Mouse (Mus musculus) forebrain, embryonic 14.5 days (tissue): ENCODE data around the gene Cybrd1. TPM values are rescaled to one million over a fixed set of nuclear protein-coding genes. Genes with fewer than 3 reads are reported as not detected.

Experiments
- ATAC-seq: fragments of 200-750 bp; cut with Nextera tagmentation; 2 replicates; pipeline ENCODE4 v1.8.0; 2017; ENCODE audit warnings: mild to moderate bottlenecking, moderate library complexity
- DNase-seq: peaks from one replicate; pipeline ENCODE4 v3.0.0-alpha.2; 2015; ENCODE audit warnings: low spot score
- H3K27ac ChIP-seq: fragments of 300-500 bp; sonication (generic); 2 replicates; pipeline ENCODE4 v1.5.1; 2014; ENCODE audit warnings: low read depth, mild to moderate bottlenecking, control low read depth, low read length, moderate library complexity
- H3K27me3 ChIP-seq: fragments of 300-500 bp; sonication (generic); replicated peaks from 2 replicates; pipeline ENCODE4 v1.6.1; 2014; ENCODE audit warnings: low read length, control low read depth, mixed read lengths; ENCODE audit not compliant: control insufficient read depth, insufficient read depth
- H3K36me3 ChIP-seq: fragments of 300-500 bp; sonication (generic); 2 replicates; pipeline ENCODE4 v1.6.1; 2014; ENCODE audit warnings: low read length, control low read depth; ENCODE audit not compliant: control insufficient read depth, insufficient read depth
- H3K4me1 ChIP-seq: fragments of 300-500 bp; sonication (generic); 2 replicates; pipeline ENCODE4 v1.6.1; 2014; ENCODE audit warnings: antibody characterized with exemption, low read length, control low read depth; ENCODE audit not compliant: control insufficient read depth, insufficient read depth
- H3K4me2 ChIP-seq: fragments of 300-500 bp; sonication (generic); 2 replicates; pipeline ENCODE4 v1.6.1; 2014; ENCODE audit warnings: mild to moderate bottlenecking, control low read depth, low read length
- H3K4me3 ChIP-seq: fragments of 300-500 bp; sonication (generic); 2 replicates; pipeline ENCODE4 v1.5.1; 2014; ENCODE audit warnings: low read depth, low read length, control low read depth
- H3K9ac ChIP-seq: fragments of 300-500 bp; sonication (generic); 2 replicates; pipeline ENCODE4 v1.6.1; 2014; ENCODE audit warnings: mild to moderate bottlenecking, low read length, control low read depth, moderate library complexity
- H3K9me3 ChIP-seq: fragments of 300-500 bp; sonication (generic); replicated peaks from 2 replicates; pipeline ENCODE4 v1.6.1; 2016; ENCODE audit warnings: low read length, control low read depth, mixed read lengths; ENCODE audit not compliant: control insufficient read depth
- WGBS: fragments of 180-500 bp; shearing (Covaris S2); extraction: QIAGEN DNeasy Blood & Tissue Kit; methylation state at CpG from one replicate; pipeline ENCODE4 v1.1.7; 2014; 5-methylcytosine and 5-hydroxymethylcytosine counted together
- polyA plus RNA-seq: library from polyadenylated mRNA; unstranded; fragments of >200 nt; fragmentation: Nextera tagmentation; extraction: Ambion mirVana; gene quantifications from 2 replicates; pipeline ENCODE4 v1.2.1, GENCODE M21; 2014

The Cybrd1 gene
- polyA plus RNA-seq, 1 experiment from 2014 or later = 0.55 TPM

DNA sequence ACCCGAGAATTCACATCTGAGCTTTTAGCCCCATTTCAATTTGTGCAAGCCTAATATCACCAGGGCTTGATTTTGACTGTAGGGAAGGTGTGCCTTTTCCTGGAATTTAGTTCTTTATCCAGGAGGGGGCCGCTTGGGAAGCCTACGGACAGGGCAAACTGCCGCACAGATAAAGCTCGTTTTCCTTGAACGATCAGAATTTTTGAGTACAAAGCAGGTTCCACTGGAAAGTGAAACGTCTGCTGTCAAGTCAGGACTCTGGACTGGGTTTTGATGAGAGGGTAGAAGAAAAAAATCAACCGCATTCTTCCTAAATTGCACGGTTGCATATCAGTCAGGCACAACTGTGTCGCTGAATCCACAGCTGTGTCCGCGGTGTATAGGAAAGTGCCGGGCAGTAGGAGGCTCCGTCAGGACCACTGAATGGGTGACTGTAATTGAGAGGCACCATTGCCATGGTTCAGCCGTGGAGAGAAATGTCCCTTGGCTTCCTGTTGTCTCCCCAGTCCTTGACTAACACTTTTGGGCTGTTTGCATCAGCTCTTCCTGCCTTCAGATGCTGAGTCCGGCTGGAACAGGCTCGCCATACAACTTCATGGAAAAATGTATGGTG is 74.6 kb downstream of the Cybrd1 start:
- H3K27ac ChIP-seq = peak overlapping the region; percentile 49
- H3K4me2 ChIP-seq = peak overlapping the region; percentile 46
- 20% methylated on average over 17 of the region's 17 CpGs for WGBS
- H3K4me1 ChIP-seq = peaks cover 28% of the 10 kb centered on the region
- DNase-seq (peak; percentile 19), ATAC-seq (peak; percentile 36; the same call in 1 of the 2 replicates)
- H3K27me3 ChIP-seq = no peaks in the 10 kb centered on the region
- peak overlapping the region; percentile 16; the same call in 1 of the 2 replicates for H3K4me3 ChIP-seq
- H3K36me3 ChIP-seq = no peaks in the 10 kb centered on the region
- no peaks in the 10 kb centered on the region for H3K9me3 ChIP-seq
- H3K9ac ChIP-seq = peak overlapping the region; percentile 47

Other genes with a start within 250 kb of the Cybrd1 start
- gene Dcaf17, start 62.6 kb upstream of the Cybrd1 start, polyA plus RNA-seq = 23.6 and 26.9 TPM in 2 replicates
- gene Mettl8, start 62.3 kb upstream of the Cybrd1 start, polyA plus RNA-seq = 15.7 and 19.1 TPM in 2 replicates
- 195 and 222 TPM in 2 replicates for gene Dync1i2, start 93.8 kb downstream of the Cybrd1 start, polyA plus RNA-seq
- 67.2 and 80.6 TPM in 2 replicates for gene Slc25a12, start 249.8 kb downstream of the Cybrd1 start, polyA plus RNA-seq